ENCODE assay signal across 1 mouse cellular context in genomic region chr3:153957916-153958315, GRCm38 (mm10).
TF ChIP-seq lines count a peak whose summit lies in the region.

No protein-coding gene starts in this region.

TF ChIP-seq in CH12.LX, 34 proteins besides CTCF, POLR2A, EP300 and RAD21:
- TF ChIP-seq CHD2 (IDR thresholded peaks at IDR 0.05; ENCODE audit: low read length) = peak; percentile 62; the same call in 1 of the 2 replicates
- TF ChIP-seq NELFE (IDR thresholded peaks at IDR 0.05; ENCODE audit: low read depth, low read length) = no peak
- TF ChIP-seq UBTF (IDR thresholded peaks at IDR 0.05; ENCODE audit: low read depth, low read length) = no peak
- TF ChIP-seq MAX (IDR thresholded peaks at IDR 0.05; ENCODE audit: low read length) = peak; percentile 12; the same call in 1 of the 2 replicates
- TF ChIP-seq MEF2A (IDR thresholded peaks at IDR 0.05; ENCODE audit: borderline replicate concordance, low read depth, low read length) = peak; percentile 90
- peak; percentile 52; the same call in 1 of the 2 replicates for TF ChIP-seq SIN3A (IDR thresholded peaks at IDR 0.05; ENCODE audit: low read length)
- peak; percentile 68; the same call in 1 of the 2 replicates for TF ChIP-seq MAZ (IDR thresholded peaks at IDR 0.05; ENCODE audit: low read depth, low read length)
- TF ChIP-seq TCF12 (IDR thresholded peaks at IDR 0.05; ENCODE audit: low read depth, low read length) = peak; percentile 76; the same call in 1 of the 2 replicates
- no peak for TF ChIP-seq POLR2AphosphoS2 (IDR thresholded peaks at IDR 0.05; ENCODE audit: low read depth, low read length)
- no peak for TF ChIP-seq MXI1 (IDR thresholded peaks at IDR 0.05; ENCODE audit: low read depth, low read length)
- TF ChIP-seq JUN (IDR thresholded peaks at IDR 0.05; ENCODE audit: insufficient read depth, low read depth, low read length) = peak; percentile 25; the same call in 1 of the 2 replicates
- TF ChIP-seq ZNF384 (IDR thresholded peaks at IDR 0.05; ENCODE audit: low read depth, low read length) = no peak
- peak; percentile 50 for TF ChIP-seq BHLHE40 (IDR thresholded peaks at IDR 0.05; ENCODE audit: low read depth, low read length)
- no peak for TF ChIP-seq USF2 (conservative IDR thresholded peaks at IDR 0.05; ENCODE audit: low read depth, low read length)
- TF ChIP-seq ELF1 (IDR thresholded peaks at IDR 0.05; ENCODE audit: low read depth, low read length) = no peak
- 0 out of 2 replicates have a peak, but pooled peaks have one; percentile 23 for TF ChIP-seq ZMIZ1 (IDR thresholded peaks at IDR 0.05; ENCODE audit: low read depth, low read length)
- no peak for TF ChIP-seq MYC (IDR thresholded peaks at IDR 0.05; ENCODE audit: low read depth, low read length)
- no peak for TF ChIP-seq KAT2A (IDR thresholded peaks at IDR 0.05; ENCODE audit: insufficient replicate concordance, low read length)
- TF ChIP-seq ETS1 (conservative IDR thresholded peaks at IDR 0.05; ENCODE audit: low read depth, low read length) = peak; percentile 80
